ENCODE assay signal across 8 mouse cellular contexts in genomic region chr3:86986490-86986889, GRCm38 (mm10). TPM values are rescaled to one million over a fixed set of nuclear protein-coding genes. Genes with fewer than 3 reads are reported as not detected.
DNase-seq lines count a peak whose midpoint lies in the region; ATAC-seq lines count a peak whose summit lies in the region.

No protein-coding gene starts in this region.

- H3K9ac ChIP-seq in lung, embryonic 16.5 days (ENCODE audit: low read length): peak overlapping the region; percentile 64
- peak overlapping the region; percentile 50 for H3K9ac ChIP-seq in forebrain, embryonic 12.5 days
- H3K9ac ChIP-seq in limb, embryonic 12.5 days (replicated peaks): peak overlapping the region; percentile 51; the same call in 1 of the 2 replicates
- H3K9ac ChIP-seq in neural tube, embryonic 12.5 days: peak overlapping the region; percentile 33; the same call in 1 of the 2 replicates

- H3K4me2 ChIP-seq in lung, embryonic 16.5 days (ENCODE audit: low read depth, low read length): peak overlapping the region; percentile 64
- H3K4me2 ChIP-seq in forebrain, embryonic 12.5 days: peak overlapping the region; percentile 60
- H3K4me2 ChIP-seq in limb, embryonic 12.5 days: peak overlapping the region; percentile 52
- peak overlapping the region; percentile 55 for H3K4me2 ChIP-seq in neural tube, embryonic 12.5 days (replicated peaks)

- peak; percentile 61; the same call in 1 of the 2 replicates for ATAC-seq in lung, embryonic 16.5 days (ENCODE audit: low read depth)
- ATAC-seq in forebrain, embryonic 12.5 days (ENCODE audit: low FRiP score): no peak
- no peak for ATAC-seq in limb, embryonic 12.5 days (ENCODE audit: insufficient number of reproducible peaks, insufficient read depth, low FRiP score, low TSS enrichment, low read depth)
- ATAC-seq in neural tube, embryonic 12.5 days (ENCODE audit: low FRiP score, low read depth): peak; percentile 37; the same call in 1 of the 2 replicates

- H3K36me3 ChIP-seq in lung, embryonic 16.5 days (ENCODE audit: control insufficient read depth, insufficient read depth, low read length): no peaks in the 10 kb centered on the region
- H3K36me3 ChIP-seq in forebrain, embryonic 12.5 days (replicated peaks): no peaks in the 10 kb centered on the region
- no peaks in the 10 kb centered on the region for H3K36me3 ChIP-seq in limb, embryonic 12.5 days
- H3K36me3 ChIP-seq in neural tube, embryonic 12.5 days: no peaks in the 10 kb centered on the region

- H3K27me3 ChIP-seq in lung, embryonic 16.5 days (ENCODE audit: control insufficient read depth, insufficient read depth, low read depth, low read length): no peaks in the 10 kb centered on the region
- H3K27me3 ChIP-seq in forebrain, embryonic 12.5 days: no peaks in the 10 kb centered on the region
- no peaks in the 10 kb centered on the region for H3K27me3 ChIP-seq in limb, embryonic 12.5 days
- H3K27me3 ChIP-seq in neural tube, embryonic 12.5 days (replicated peaks): no peaks in the 10 kb centered on the region

- DNase-seq in lung, postnatal 36 days: no peak
- DNase-seq in adrenal gland, adult 8-10 months: no peak
- DNase-seq in right cerebral cortex, postnatal 36 days (ENCODE audit: low spot score in 2 of 2): no peak
- no peak for DNase-seq in layer of hippocampus, postnatal 14 days (ENCODE audit: low spot score in 2 of 2)

- peak overlapping the region; percentile 46 for H3K4me3 ChIP-seq in lung, embryonic 16.5 days (ENCODE audit: low read length)
- H3K4me3 ChIP-seq in forebrain, embryonic 12.5 days (replicated peaks): peak overlapping the region; percentile 38
- peak overlapping the region; percentile 32 for H3K4me3 ChIP-seq in limb, embryonic 12.5 days (replicated peaks)
- peak overlapping the region; percentile 25 for H3K4me3 ChIP-seq in neural tube, embryonic 12.5 days

- no peaks in the 10 kb centered on the region for H3K9me3 ChIP-seq in lung, embryonic 16.5 days (ENCODE audit: control insufficient read depth, low read length)
- no peaks in the 10 kb centered on the region for H3K9me3 ChIP-seq in forebrain, embryonic 12.5 days
- no peaks in the 10 kb centered on the region for H3K9me3 ChIP-seq in limb, embryonic 12.5 days
- H3K9me3 ChIP-seq in neural tube, embryonic 12.5 days: no peaks in the 10 kb centered on the region

- no peaks in the 10 kb centered on the region for H3K4me1 ChIP-seq in lung, embryonic 16.5 days (replicated peaks; ENCODE audit: control insufficient read depth, insufficient read depth, low read length)
- peaks cover 7% of the 10 kb centered on the region for H3K4me1 ChIP-seq in forebrain, embryonic 12.5 days
- 0 out of 2 replicates have a peak, but pooled peaks cover 3% of the 10 kb centered on the region for H3K4me1 ChIP-seq in limb, embryonic 12.5 days (replicated peaks)
- peaks cover 5% of the 10 kb centered on the region; the same call in 1 of the 2 replicates for H3K4me1 ChIP-seq in neural tube, embryonic 12.5 days

- WGBS in lung, embryonic 16.5 days: 18% methylated on average over 12 of the region's 12 CpGs
- WGBS in forebrain, embryonic 12.5 days: 7% methylated on average over 12 of the region's 12 CpGs
- 34% methylated on average over 12 of the region's 12 CpGs for WGBS in limb, embryonic 12.5 days
- 13% methylated on average over 12 of the region's 12 CpGs for WGBS in neural tube, embryonic 12.5 days

- no peak overlapping the region for H3K27ac ChIP-seq in lung, embryonic 16.5 days (ENCODE audit: low read length)
- H3K27ac ChIP-seq in forebrain, embryonic 12.5 days: no peak overlapping the region
- no peak overlapping the region for H3K27ac ChIP-seq in limb, embryonic 12.5 days
- H3K27ac ChIP-seq in neural tube, embryonic 12.5 days: no peak overlapping the region

RNA-seq across cellular contexts. Expression of gene Cd1d1, which starts 12.8 kb away (rescaled TPM):
- polyA plus RNA-seq in lung, embryonic 16.5 days (2015; fragmentation: Nextera tagmentation; extraction: Ambion mirVana): 37.7 and 38.6 TPM in 2 replicates
- polyA plus RNA-seq in forebrain, embryonic 12.5 days (2016; fragmentation: Nextera tagmentation; extraction: Ambion mirVana): 52.9 and 59.6 TPM in 2 replicates
- 36.7 and 42.1 TPM in 2 replicates for polyA plus RNA-seq in limb, embryonic 12.5 days (2016; fragmentation: Nextera tagmentation; extraction: Ambion mirVana)
- polyA plus RNA-seq in neural tube, embryonic 12.5 days (2016; fragmentation: Nextera tagmentation; extraction: Ambion mirVana): 71.2 and 72.4 TPM in 2 replicates
- 100 to 1,000 TPM in 2 of 4 experiments, 10 to 100 TPM in 2; 30.0 to 343 (median 174) TPM for total RNA-seq in adrenal gland, adult 8-10 months (2022)
- total RNA-seq in layer of hippocampus, postnatal 14 days (2021): 1 to 10 TPM; 2.2 to 2.7 TPM

Comparison
In these comparisons a context has a peak if more than half of its experiments do, and no peak if none do; other contexts are left out.
1. ATAC-seq: peak in lung, embryonic 16.5 days (single experiment) and neural tube, embryonic 12.5 days (single experiment); none in forebrain, embryonic 12.5 days (single experiment) and limb, embryonic 12.5 days (single experiment).
2. Peak in every context shown above with its lines, with median percentiles within 50 percentile points of each other: H3K4me2 ChIP-seq, H3K4me3 ChIP-seq and H3K9ac ChIP-seq.